13 mouse cellular contexts compared by ENCODE assay signal in the genomic region with DNA sequence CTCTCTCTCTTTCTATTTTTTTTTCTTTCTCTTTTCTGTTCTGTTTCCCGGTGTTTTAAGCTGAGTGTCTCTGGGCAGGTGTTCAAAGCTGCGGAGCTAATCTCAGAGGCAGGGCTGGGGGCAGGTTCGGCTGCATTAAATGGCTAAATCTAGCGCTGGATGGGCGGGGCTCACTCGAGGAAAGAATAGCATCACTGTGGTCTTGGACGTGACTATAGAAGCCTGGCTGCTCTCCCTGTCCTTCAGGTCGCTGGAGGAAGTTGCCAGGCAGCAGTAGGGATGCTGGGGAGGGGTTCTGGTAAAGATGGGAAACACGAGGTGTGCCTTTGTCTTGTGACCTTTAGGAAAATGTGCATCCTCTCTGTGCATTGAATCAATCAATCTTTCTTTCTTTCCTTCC.
A peak's percentile ranks its signal among the peaks of the same experiment; 100 is the strongest.
DNase-seq lines count a peak whose midpoint lies in the region; TF ChIP-seq lines count a peak whose summit lies in the region.
"Had no signal": no experiment of that assay in that cellular context is flagged by ENCODE, and none has a peak within 500 bp of the region (broad histone marks: within the 10 kb centered on the region; RNA-seq: fewer than 3 reads in every experiment).

No protein-coding gene starts in this region.

- intact Hi-C loops in heart, postnatal 10 days (cut with DNase I): no loop called here

- H3K27me3 ChIP-seq in embryonic facial prominence, embryonic 10.5 days (replicated peaks; ENCODE audit: low read depth, poor library complexity, severe bottlenecking): peaks cover 36% of the 10 kb centered on the region
- H3K27me3 ChIP-seq: Patski had no signal

- H3K4me3 ChIP-seq in layer of hippocampus, adult 2 months: no peak overlapping the region
- no peak overlapping the region for H3K4me3 ChIP-seq in embryonic facial prominence, embryonic 10.5 days
- H3K4me3 ChIP-seq: hindbrain, embryonic 13.5 days had no signal

- no peak for TF ChIP-seq CTCF in layer of hippocampus, adult 2 months (conservative IDR thresholded peaks at IDR 0.05)

- DNase-seq in layer of hippocampus, adult 11-12 months (ENCODE audit: low spot score): peak; percentile 8
- DNase-seq in layer of hippocampus, adult 2 months (ENCODE audit: low spot score in 2 of 2): no peak
- no peak for DNase-seq in embryonic facial prominence, embryonic 10.5 days (ENCODE audit: low spot score)
- DNase-seq in heart, postnatal 10 days: peak; percentile 40 to 63
- DNase-seq in right cerebral cortex, postnatal 25 days: peak; percentile 54
- no peak for DNase-seq in testis, postnatal 14 days (ENCODE audit: low spot score)
- DNase-seq in lung, postnatal 4 days: no peak
- DNase-seq: adrenal gland, postnatal 10 days; embryo, embryonic 11 days; gastrocnemius, postnatal 14 days had no signal

- no peaks in the 10 kb centered on the region for H3K9me3 ChIP-seq in embryonic facial prominence, embryonic 10.5 days
- H3K9me3 ChIP-seq: hindbrain, embryonic 13.5 days had no signal

- H3K4me1 ChIP-seq in embryonic facial prominence, embryonic 10.5 days: peaks cover 23% of the 10 kb centered on the region
- H3K4me1 ChIP-seq: hindbrain, embryonic 13.5 days had no signal

- no peak overlapping the region for H3K27ac ChIP-seq in layer of hippocampus, adult 2 months
- H3K27ac ChIP-seq in embryonic facial prominence, embryonic 10.5 days (replicated peaks): peak overlapping the region; percentile 32; the same call in 1 of the 2 replicates
- H3K27ac ChIP-seq: hindbrain, embryonic 13.5 days; liver, embryonic 14.5 days had no signal

- H3K36me3 ChIP-seq in embryonic facial prominence, embryonic 10.5 days (replicated peaks): no peaks in the 10 kb centered on the region
- H3K36me3 ChIP-seq: hindbrain, embryonic 13.5 days had no signal

- 30% methylated on average over 9 of the region's 9 CpGs for WGBS in embryonic facial prominence, embryonic 10.5 days

Comparison
In these comparisons a context has a peak if more than half of its experiments do, and no peak if none do; other contexts are left out.
1. DNase-seq: peak in layer of hippocampus, adult 11-12 months (single experiment), heart, postnatal 10 days (2 of 2) and right cerebral cortex, postnatal 25 days (single experiment); none in layer of hippocampus, adult 2 months (0 of 2), embryonic facial prominence, embryonic 10.5 days (single experiment), testis, postnatal 14 days (single experiment) and lung, postnatal 4 days (0 of 2).